Mouse (Mus musculus): ENCODE results near the gene Mbd5.

- no peak for TF ChIP-seq POLR2A (IDR thresholded peaks at IDR 0.05; ENCODE audit: control insufficient read depth, low read depth, low read length)
- no peak for TF ChIP-seq CTCF (IDR thresholded peaks at IDR 0.05; ENCODE audit: control insufficient read depth, insufficient read depth, insufficient replicate concordance, low read depth, low read length)
Observed at GRCm38 (mm10) chr2:49169766-49170165, 220.5 kb downstream of the Mbd5 start.

Data from testis, adult 2 months (tissue).